24 mouse cellular contexts compared by ENCODE assay signal in genomic region chr10:83511304-83511703, GRCm38 (mm10). TPM values are rescaled to one million over a fixed set of nuclear protein-coding genes. Genes with fewer than 3 reads are reported as not detected.
"Had no signal": no experiment of that assay in that cellular context is flagged by ENCODE, and none has a peak within 500 bp of the region (broad histone marks: within the 10 kb centered on the region; RNA-seq: fewer than 3 reads in every experiment).

No protein-coding gene starts in this region.

- H3K4me1 ChIP-seq: heart, embryonic 10.5 days; heart, embryonic 12.5 days; hindbrain, embryonic 10.5 days; hindbrain, embryonic 12.5 days; intestine, embryonic 15.5 days; limb, embryonic 13.5 days; limb, embryonic 15.5 days; liver, embryonic 12.5 days had no signal

- DNase-seq: gastrocnemius, postnatal 25 days; heart, adult 18-20 months; heart, postnatal 10 days; heart, postnatal 4 days; kidney, adult 18-20 months; kidney, adult 8-10 months; kidney, postnatal 10 days; kidney, postnatal 36 days; layer of hippocampus, adult 9-11 months; layer of hippocampus, postnatal 36 days; left cerebral cortex, postnatal 4 days had no signal

- H3K9ac ChIP-seq: heart, embryonic 12.5 days; hindbrain, embryonic 12.5 days; hindbrain, embryonic 14.5 days; intestine, embryonic 15.5 days; limb, embryonic 13.5 days; limb, embryonic 15.5 days; liver, embryonic 12.5 days; liver, embryonic 14.5 days had no signal

- H3K36me3 ChIP-seq: hindbrain, embryonic 10.5 days; intestine, embryonic 15.5 days; limb, embryonic 13.5 days; limb, embryonic 15.5 days; liver, embryonic 12.5 days had no signal

- H3K9me3 ChIP-seq: hindbrain, embryonic 10.5 days; hindbrain, embryonic 12.5 days; intestine, embryonic 15.5 days; limb, embryonic 13.5 days; limb, embryonic 15.5 days; liver, embryonic 12.5 days had no signal

- H3K4me3 ChIP-seq: heart, embryonic 10.5 days; heart, embryonic 12.5 days; hindbrain, embryonic 10.5 days; hindbrain, embryonic 12.5 days; intestine, embryonic 15.5 days; limb, embryonic 13.5 days; limb, embryonic 15.5 days; liver, embryonic 12.5 days had no signal

- ATAC-seq: hindbrain, embryonic 16.5 days; inflammation-experienced regulatory T-cells, adult 6 months; intestine, embryonic 15.5 days; intestine, postnatal 0 days; liver, embryonic 12.5 days had no signal

- H3K27ac ChIP-seq: heart, embryonic 10.5 days; hindbrain, embryonic 10.5 days; hindbrain, embryonic 12.5 days; hindbrain, embryonic 14.5 days; intestine, embryonic 15.5 days; limb, embryonic 13.5 days; limb, embryonic 15.5 days; liver, embryonic 12.5 days; liver, embryonic 14.5 days had no signal

- H3K27me3 ChIP-seq: heart, embryonic 12.5 days; hindbrain, embryonic 12.5 days; intestine, embryonic 15.5 days; limb, embryonic 13.5 days; limb, embryonic 15.5 days; liver, embryonic 12.5 days had no signal

RNA-seq across cellular contexts. Expression of gene Aldh1l2, which starts 22.6 kb away (rescaled TPM):
- polyA plus RNA-seq: inflammation-experienced regulatory T-cells, adult 6 months had no signal
